Mouse (Mus musculus) urinary bladder, adult 18-20 months (tissue): ENCODE data around the gene Ano10.
A peak's percentile ranks its signal among the peaks of the same experiment; 100 is the strongest.

Source experiments
- DNase-seq, 2 experiments: peaks; one replicate each; pipeline ENCODE4 v3.0.0; 2022; ENCODE audit warnings: low spot score in 2 of 2, mixed read lengths in 2 of 2

Ano10 gene

GRCm38 (mm10) chr9:122157079-122157441 lies 137.2 kb downstream of the Ano10 start:
- no peak for DNase-seq

- no peak for DNase-seq
Measured at GRCm38 (mm10) chr9:122156389-122157078, 137.7 kb downstream of the Ano10 start.

GRCm38 (mm10) chr9:122155193-122155592 lies 139.0 kb downstream of the Ano10 start:
- DNase-seq: no peak

- DNase-seq: no peak
Measured at GRCm38 (mm10) chr9:122153436-122153835, 140.8 kb downstream of the Ano10 start.

- DNase-seq: no peak
Measured at GRCm38 (mm10) chr9:122152501-122152900, 141.7 kb downstream of the Ano10 start.

- peak in 1 of 2 experiments; percentile 32 for DNase-seq
Measured at GRCm38 (mm10) chr9:122152063-122152462, 142.2 kb downstream of the Ano10 start.

- DNase-seq: no peak
Measured at GRCm38 (mm10) chr9:122149997-122150826, 144.0 kb downstream of the Ano10 start.

GRCm38 (mm10) chr9:122148356-122148755 lies 145.9 kb downstream of the Ano10 start:
- no peak for DNase-seq

GRCm38 (mm10) chr9:122146124-122146870 lies 147.9 kb downstream of the Ano10 start:
- peak in 1 of 2 experiments; percentile 50 for DNase-seq

- no peak for DNase-seq
Measured at GRCm38 (mm10) chr9:122145677-122146076, 148.5 kb downstream of the Ano10 start.

- DNase-seq: no peak
Measured at GRCm38 (mm10) chr9:122144776-122145175, 149.4 kb downstream of the Ano10 start.

- no peak for DNase-seq
Measured at GRCm38 (mm10) chr9:122143219-122143618, 151.0 kb downstream of the Ano10 start.

- no peak for DNase-seq
Measured at GRCm38 (mm10) chr9:122139236-122139635, 155.0 kb downstream of the Ano10 start.

GRCm38 (mm10) chr9:122138371-122139029 lies 155.7 kb downstream of the Ano10 start:
- DNase-seq: no peak

- DNase-seq: no peak
Measured at GRCm38 (mm10) chr9:122137960-122138359, 156.3 kb downstream of the Ano10 start.

GRCm38 (mm10) chr9:122135885-122136170 lies 158.4 kb downstream of the Ano10 start:
- no peak for DNase-seq

- no peak for DNase-seq
Measured at GRCm38 (mm10) chr9:122135095-122135884, 158.9 kb downstream of the Ano10 start.

- DNase-seq: no peak
Measured at GRCm38 (mm10) chr9:122132145-122132544, 162.1 kb downstream of the Ano10 start.

- no peak for DNase-seq
Measured at GRCm38 (mm10) chr9:122130666-122131065, 163.6 kb downstream of the Ano10 start.

GRCm38 (mm10) chr9:122128686-122129085 lies 165.5 kb downstream of the Ano10 start:
- DNase-seq: no peak

- DNase-seq: no peak
Measured at GRCm38 (mm10) chr9:122127271-122127785, 166.9 kb downstream of the Ano10 start.
